Mouse (Mus musculus) CH12.LX (cell line): ENCODE results near the gene D8Ertd738e. TPM values are rescaled to one million over a fixed set of nuclear protein-coding genes. Genes with fewer than 3 reads are reported as not detected.

Experiments
- DNase-seq: peaks from one replicate; pipeline ENCODE4 v3.0.0-alpha.2; 2013; ENCODE audit errors: extremely low read depth
- H3K27ac ChIP-seq: 2 replicates; pipeline ENCODE4 v1.5.1; 2012; ENCODE audit warnings: low read depth, mild to moderate bottlenecking, control low read depth, moderate library complexity; ENCODE audit not compliant: insufficient read depth
- H3K27me3 ChIP-seq: replicated peaks from 2 replicates; pipeline ENCODE3; 2012; ENCODE audit warnings: inconsistent platforms
- H3K36me3 ChIP-seq, 2 experiments: replicated peaks in 1 of 2; 2 replicates each; pipeline versions ENCODE3 to v1.6.1; 2012; ENCODE audit warnings: inconsistent platforms in 1 of 2, low read length in 1 of 2, mild to moderate bottlenecking in 1 of 2, mixed read lengths in 1 of 2, moderate library complexity in 1 of 2; ENCODE audit not compliant: control insufficient read depth in 1 of 2, insufficient read depth in 1 of 2
- H3K4me1 ChIP-seq, 2 experiments: 2 replicates each; pipeline ENCODE4 v1.6.1; 2012; ENCODE audit warnings: inconsistent platforms in 1 of 2, moderate library complexity in 1 of 2; ENCODE audit not compliant: insufficient read depth in 2 of 2, control insufficient read depth in 1 of 2
- H3K4me2 ChIP-seq: 2 replicates; pipeline ENCODE4 v1.6.1; 2012; ENCODE audit warnings: low read depth, mild to moderate bottlenecking, control low read depth; ENCODE audit not compliant: poor library complexity, insufficient read depth, severe bottlenecking
- H3K4me3 ChIP-seq, 3 experiments: fragments of 150-350 bp in 1 of 3; sonication (generic) in 1 of 3; replicated peaks in 1 of 3; 2 replicates each; pipeline versions ENCODE3 to v1.5.1; 2011 to 2012; ENCODE audit warnings: low read depth in 2 of 3, low read length in 2 of 3, mild to moderate bottlenecking in 2 of 3, moderate library complexity in 2 of 3, control low read depth in 1 of 3, improper control_type of control experiment in 1 of 3, inconsistent platforms in 1 of 3, mixed read lengths in 1 of 3; ENCODE audit not compliant: poor library complexity in 1 of 3
- H3K79me2 ChIP-seq: replicated peaks from 2 replicates; pipeline ENCODE4 v1.6.1; 2012; ENCODE audit warnings: mild to moderate bottlenecking, moderate library complexity; ENCODE audit not compliant: control insufficient read depth, poor library complexity, insufficient read depth, severe bottlenecking; ENCODE audit errors: extremely low read depth
- H3K9ac ChIP-seq: 2 replicates; pipeline ENCODE4 v1.6.1; 2012; ENCODE audit warnings: low read depth, mild to moderate bottlenecking, control low read depth, moderate library complexity; ENCODE audit not compliant: insufficient read depth
- H3K9me3 ChIP-seq: replicated peaks from 2 replicates; pipeline ENCODE3; 2012; ENCODE audit warnings: low read length, inconsistent platforms, mixed read lengths
- BHLHE40 ChIP-seq: IDR thresholded peaks from 2 replicates; pipeline ENCODE4 v1.6.1; 2011; ENCODE audit warnings: mild to moderate bottlenecking, low read depth, low read length, improper control_type of control experiment
- CHD1 ChIP-seq: IDR thresholded peaks from 2 replicates; pipeline ENCODE4 v1.6.1; 2012; ENCODE audit warnings: low read depth, low read length, improper control_type of control experiment, inconsistent platforms
- CHD2 ChIP-seq: IDR thresholded peaks from 2 replicates; pipeline ENCODE4 v1.6.1; 2011; ENCODE audit warnings: low read length, improper control_type of control experiment
- CTCF ChIP-seq, 2 experiments: IDR thresholded peaks in 1 of 2; conservative IDR thresholded peaks in 1 of 2; 2 replicates each; pipeline ENCODE4 v1.5.1; 2011 to 2012; ENCODE audit warnings: low read depth in 2 of 2, low read length in 2 of 2, improper control_type of control experiment in 1 of 2, inconsistent platforms in 1 of 2, mild to moderate bottlenecking in 1 of 2, moderate library complexity in 1 of 2
- E2F4 ChIP-seq: IDR thresholded peaks from 2 replicates; pipeline ENCODE4 v1.6.1; 2011; ENCODE audit warnings: low read depth, low read length, improper control_type of control experiment; ENCODE audit not compliant: insufficient replicate concordance
- ELF1 ChIP-seq: IDR thresholded peaks from 2 replicates; pipeline ENCODE4 v1.6.1; 2014; ENCODE audit warnings: low read depth, mild to moderate bottlenecking, inconsistent platforms, low read length, improper control_type of control experiment
- EP300 ChIP-seq: IDR thresholded peaks from 2 replicates; pipeline ENCODE4 v1.6.1; 2011; ENCODE audit warnings: low read length, improper control_type of control experiment
- ETS1 ChIP-seq: conservative IDR thresholded peaks from 2 replicates; pipeline ENCODE4 v1.6.1; 2012; ENCODE audit warnings: low read depth, mild to moderate bottlenecking, inconsistent platforms, low read length, improper control_type of control experiment, moderate library complexity
- GABPA ChIP-seq: IDR thresholded peaks from 2 replicates; pipeline ENCODE4 v1.6.1; 2012; ENCODE audit warnings: low read depth, low read length, improper control_type of control experiment, inconsistent platforms; ENCODE audit not compliant: insufficient replicate concordance
- HCFC1 ChIP-seq: IDR thresholded peaks from 2 replicates; pipeline ENCODE4 v1.6.1; 2012; ENCODE audit warnings: low read depth, mild to moderate bottlenecking, inconsistent platforms, low read length, improper control_type of control experiment
- IRF4 ChIP-seq: IDR thresholded peaks from 2 replicates; pipeline ENCODE4 v1.6.1; 2014; ENCODE audit warnings: low read depth, mild to moderate bottlenecking, inconsistent platforms, low read length, improper control_type of control experiment
- JUN ChIP-seq: IDR thresholded peaks from 2 replicates; pipeline ENCODE4 v1.6.1; 2011; ENCODE audit warnings: low read depth, mild to moderate bottlenecking, low read length, improper control_type of control experiment, moderate library complexity; ENCODE audit not compliant: insufficient read depth
- JUND ChIP-seq: conservative IDR thresholded peaks from 2 replicates; pipeline ENCODE4 v1.6.1; 2011; ENCODE audit warnings: low read depth, low read length, improper control_type of control experiment
- KAT2A ChIP-seq: IDR thresholded peaks from 2 replicates; pipeline ENCODE4 v1.6.1; 2012; ENCODE audit warnings: low read length, improper control_type of control experiment, inconsistent platforms; ENCODE audit not compliant: insufficient replicate concordance
- MAFK ChIP-seq: IDR thresholded peaks from 2 replicates; pipeline ENCODE4 v1.6.1; 2011; ENCODE audit warnings: low read length, improper control_type of control experiment; ENCODE audit not compliant: insufficient replicate concordance
- MAX ChIP-seq: IDR thresholded peaks from 2 replicates; pipeline ENCODE4 v1.6.1; 2011; ENCODE audit warnings: low read length, improper control_type of control experiment
- MAZ ChIP-seq: IDR thresholded peaks from 2 replicates; pipeline ENCODE4 v1.6.1; 2012; ENCODE audit warnings: low read depth, mild to moderate bottlenecking, inconsistent platforms, low read length, improper control_type of control experiment, moderate library complexity
- MEF2A ChIP-seq: IDR thresholded peaks from 2 replicates; pipeline ENCODE4 v1.6.1; 2014; ENCODE audit warnings: low read depth, mild to moderate bottlenecking, inconsistent platforms, low read length, improper control_type of control experiment, borderline replicate concordance
- MXI1 ChIP-seq: IDR thresholded peaks from 2 replicates; pipeline ENCODE4 v1.6.1; 2011; ENCODE audit warnings: mild to moderate bottlenecking, low read depth, low read length, improper control_type of control experiment
- MYC ChIP-seq: IDR thresholded peaks from 2 replicates; pipeline ENCODE4 v1.6.1; 2011; ENCODE audit warnings: low read depth, mild to moderate bottlenecking, improper control_type of control experiment, low read length
- NELFE ChIP-seq: IDR thresholded peaks from 2 replicates; pipeline ENCODE4 v1.6.1; 2011; ENCODE audit warnings: low read depth, low read length, improper control_type of control experiment
- NRF1 ChIP-seq: IDR thresholded peaks from 2 replicates; pipeline ENCODE4 v1.6.1; 2014; ENCODE audit warnings: low read depth, mild to moderate bottlenecking, inconsistent platforms, low read length, improper control_type of control experiment, moderate library complexity
- PAX5 ChIP-seq: IDR thresholded peaks from 2 replicates; pipeline ENCODE4 v1.6.1; 2012; ENCODE audit warnings: low read length, inconsistent platforms, mixed read lengths
- POLR2A ChIP-seq: IDR thresholded peaks from 2 replicates; pipeline ENCODE4 v1.6.1; 2011; ENCODE audit warnings: low read depth, mild to moderate bottlenecking, improper control_type of control experiment, low read length
- POLR2AphosphoS2 ChIP-seq: IDR thresholded peaks from 2 replicates; pipeline ENCODE4 v1.6.1; 2011; ENCODE audit warnings: low read depth, low read length, improper control_type of control experiment
- RAD21 ChIP-seq: IDR thresholded peaks from 2 replicates; pipeline ENCODE4 v1.6.1; 2011; ENCODE audit warnings: low read depth, mild to moderate bottlenecking, low read length, improper control_type of control experiment, moderate library complexity
- RCOR1 ChIP-seq: conservative IDR thresholded peaks from 2 replicates; pipeline ENCODE4 v1.6.1; 2012; ENCODE audit warnings: low read depth, mild to moderate bottlenecking, inconsistent platforms, low read length, improper control_type of control experiment
- SIN3A ChIP-seq: IDR thresholded peaks from 2 replicates; pipeline ENCODE4 v1.6.1; 2012; ENCODE audit warnings: low read length, improper control_type of control experiment, inconsistent platforms
- SMC3 ChIP-seq: IDR thresholded peaks from 2 replicates; pipeline ENCODE4 v1.6.1; 2011; ENCODE audit warnings: low read depth, low read length, improper control_type of control experiment
- TBP ChIP-seq: conservative IDR thresholded peaks from 2 replicates; pipeline ENCODE4 v1.6.1; 2011; ENCODE audit warnings: low read depth, low read length, improper control_type of control experiment
- TCF12 ChIP-seq: IDR thresholded peaks from 2 replicates; pipeline ENCODE4 v1.6.1; 2014; ENCODE audit warnings: low read depth, mild to moderate bottlenecking, inconsistent platforms, low read length, improper control_type of control experiment
- UBTF ChIP-seq: IDR thresholded peaks from 2 replicates; pipeline ENCODE4 v1.6.1; 2012; ENCODE audit warnings: low read depth, mild to moderate bottlenecking, inconsistent platforms, low read length, improper control_type of control experiment, moderate library complexity
- USF1 ChIP-seq: IDR thresholded peaks from 2 replicates; pipeline ENCODE4 v1.6.1; 2014; ENCODE audit warnings: low read depth, mild to moderate bottlenecking, inconsistent platforms, low read length, improper control_type of control experiment
- USF2 ChIP-seq: conservative IDR thresholded peaks from 2 replicates; pipeline ENCODE4 v1.6.1; 2011; ENCODE audit warnings: low read depth, low read length, improper control_type of control experiment
- ZC3H11A ChIP-seq: IDR thresholded peaks from 2 replicates; pipeline ENCODE4 v1.6.1; 2012; ENCODE audit warnings: low read depth, mild to moderate bottlenecking, inconsistent platforms, low read length, improper control_type of control experiment
- ZKSCAN1 ChIP-seq: IDR thresholded peaks from 2 replicates; pipeline ENCODE4 v1.6.1; 2012; ENCODE audit warnings: low read depth, inconsistent platforms, low read length, improper control_type of control experiment, borderline replicate concordance
- ZMIZ1 ChIP-seq: IDR thresholded peaks from 2 replicates; pipeline ENCODE4 v1.6.1; 2012; ENCODE audit warnings: low read depth, mild to moderate bottlenecking, inconsistent platforms, low read length, improper control_type of control experiment
- ZNF384 ChIP-seq: IDR thresholded peaks from 2 replicates; pipeline ENCODE4 v1.6.1; 2012; ENCODE audit warnings: low read depth, low read length, improper control_type of control experiment, inconsistent platforms
- dilution Hi-C: fragments of 300-500 bp; cut with MboI; formaldehyde crosslinking; loops from 2 replicates; pipeline ENCODE4 v1.14.3; 2020; ENCODE audit warnings: low sequenced_read_pairs; ENCODE audit not compliant: extremely low pct_unique_long_range_greater_than_20kb, extremely low pct_ligation_motif_present
- in situ Hi-C: fragments of 300-500 bp; cut with MboI; formaldehyde crosslinking; loops from 3 replicates; pipeline ENCODE4 v1.14.3; 2019; ENCODE audit warnings: low sequenced_read_pairs, low pct_ligation_motif_present, low pct_unique_long_range_greater_than_20kb, mixed read lengths
- polyA plus RNA-seq: library from polyadenylated mRNA; unstranded; fragments of >175 nt; gene quantifications from 2 replicates; pipeline ENCODE4 v1.2.1, GENCODE M21; 2012; ENCODE audit warnings: low read depth; ENCODE audit not compliant: insufficient read length
- total RNA-seq, 2 experiments: library from RNA; depleted of rRNA; stranded (reverse); fragments of 300-350 nt in 1 of 2; fragments of >200 nt in 1 of 2; gene quantifications; 2 replicates each; pipeline ENCODE4 v1.2.3; 2012 to 2014

Gene D8Ertd738e
- total and polyA plus RNA-seq, 3 experiments = 213 to 225 (median 217) TPM

- peak; percentile 100 for DNase-seq
- in situ Hi-C loops = loop anchor here (10.0 kb wide), 1 partner anchor 85 kb away; the partner anchor contains the start of gene Nanos3
- 0 out of 2 replicates have a peak, but pooled peaks cover 6% of the 10 kb centered on the region for H3K79me2 ChIP-seq
- no peak for TF ChIP-seq MEF2A
- peak; percentile 75; the same call in 1 of the 2 replicates for TF ChIP-seq KAT2A
- peak; percentile 98 for TF ChIP-seq ELF1
- TF ChIP-seq TCF12 = 0 out of 2 replicates have a peak, but pooled peaks have one; percentile 27
- TF ChIP-seq CHD2 = peak; percentile 91
- TF ChIP-seq BHLHE40 = no peak
- peak; percentile 49; the same call in 1 of the 2 replicates for TF ChIP-seq POLR2AphosphoS2
- TF ChIP-seq RCOR1 = no peak
- no peak for TF ChIP-seq ZNF384
- no peak for TF ChIP-seq SMC3
- TF ChIP-seq USF1 = no peak
- TF ChIP-seq EP300 = no peak
- no peak for TF ChIP-seq PAX5
- no peak for TF ChIP-seq UBTF
- no peak; the same call in 1 of the 2 replicates for TF ChIP-seq MXI1
- TF ChIP-seq MYC = no peak
- peak; percentile 56 for TF ChIP-seq NELFE
- TF ChIP-seq ZC3H11A = no peak
- TF ChIP-seq CHD1 = no peak
- TF ChIP-seq CTCF (conservative IDR thresholded peaks at IDR 0.05 in 1 of 2, IDR thresholded peaks at IDR 0.05 in 1 of 2; ENCODE audit: low read depth in 2 of 2, low read length in 2 of 2) = no peak
- TF ChIP-seq MAFK = peak; percentile 71; the same call in 1 of the 2 replicates
- TF ChIP-seq E2F4 = peak; percentile 53; the same call in 1 of the 2 replicates
- peak; percentile 41; the same call in 1 of the 2 replicates for TF ChIP-seq IRF4
- TF ChIP-seq ETS1 = no peak
- peak; percentile 65; the same call in 1 of the 2 replicates for TF ChIP-seq TBP
- TF ChIP-seq MAX = no peak
- TF ChIP-seq ZMIZ1 = peak; percentile 45; the same call in 1 of the 2 replicates
- TF ChIP-seq ZKSCAN1 = no peak
- TF ChIP-seq JUND = no peak
- TF ChIP-seq SIN3A = peak; percentile 83
- TF ChIP-seq HCFC1 = peak; percentile 84
- peak; percentile 7; the same call in 1 of the 2 replicates for TF ChIP-seq GABPA
- TF ChIP-seq USF2 = no peak
- TF ChIP-seq POLR2A = peak; percentile 87
- no peak for TF ChIP-seq RAD21
- TF ChIP-seq NRF1 = peak; percentile 93
- TF ChIP-seq JUN = no peak
- TF ChIP-seq MAZ = no peak
- TF ChIP-seq, all 38 proteins: peak for 16
- Histone ChIP-seq H3K27me3 (no peaks in the 10 kb centered on the region), H3K4me1 (peaks cover 6 to 20% of the 10 kb centered on the region in 2 experiments; a peak in 3 of 4 replicates), H3K9me3 (no peaks in the 10 kb centered on the region), H3K9ac (peak within 1 kb of the TSS; percentile 73), H3K4me3 (peak within 1 kb of the TSS; percentile 79 to 94 (median 93)), H3K27ac (no peak within 1 kb of the TSS), H3K4me2 (peak within 1 kb of the TSS; percentile 73), H3K36me3 (peaks cover 22 to 35% of the 10 kb centered on the region in 2 experiments)
- dilution Hi-C loops = no loop called here
Measured at GRCm38 (mm10) chr8:84269950-84270773, 20.6 kb upstream of the D8Ertd738e start, which contains the start of gene Ccdc130. Gene Ccdc130 (minus strand): TSS chr8:84270380.
